ENCODE assay signal across 8 mouse cellular contexts in the genomic region with DNA sequence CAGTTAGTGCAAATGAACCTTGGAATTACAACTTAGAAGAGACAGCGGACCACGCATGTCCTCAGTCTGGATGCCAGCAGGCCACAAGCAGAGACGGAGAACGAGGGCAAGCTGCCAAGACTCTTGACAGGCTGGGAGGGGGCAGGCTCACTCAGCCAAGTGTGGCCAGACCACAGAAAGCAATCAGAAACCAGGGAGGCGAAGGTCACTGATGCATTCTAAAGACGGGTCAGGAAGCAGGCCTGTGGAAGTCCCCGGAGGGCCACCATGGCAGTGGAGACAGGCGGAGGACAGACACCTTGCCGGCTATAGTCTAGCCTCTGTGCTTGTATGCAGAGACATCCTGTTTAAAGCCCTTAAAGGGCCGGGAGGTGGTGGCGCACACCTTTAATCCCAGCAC.
DNase-seq lines count a peak whose midpoint lies in the region; ATAC-seq lines count a peak whose summit lies in the region.

No protein-coding gene starts in this region.

- ATAC-seq in heart, embryonic 12.5 days (ENCODE audit: insufficient number of reproducible peaks, low FRiP score): peak; percentile 52; the same call in 1 of the 2 replicates
- ATAC-seq in lung, embryonic 15.5 days (ENCODE audit: borderline replicate concordance, extremely low read depth, low FRiP score, low TSS enrichment): peak; percentile 60; the same call in 1 of the 2 replicates

- H3K4me3 ChIP-seq in heart, embryonic 12.5 days: no peak overlapping the region
- H3K4me3 ChIP-seq in lung, embryonic 15.5 days: no peak overlapping the region

- peak overlapping the region; percentile 70 for H3K27ac ChIP-seq in heart, embryonic 12.5 days (ENCODE audit: poor library complexity, severe bottlenecking)
- H3K27ac ChIP-seq in lung, embryonic 15.5 days: no peak overlapping the region

- peak; percentile 16 to 30 for DNase-seq in spleen, adult 18-20 months
- no peak for DNase-seq in spleen, postnatal 4 days (ENCODE audit: low spot score in 2 of 2)
- peak; percentile 92 to 96 for DNase-seq in cerebellum, postnatal 25 days
- peak; percentile 96 to 97 for DNase-seq in kidney, postnatal 36 days
- DNase-seq in splenic B cell, adult 2 months (ENCODE audit: low read depth, low spot score): peak; percentile 44
- DNase-seq in c-Kit-positive CD71-positive TER-119-positive erythroid progenitor cells, embryonic 14.5 days (ENCODE audit: low spot score): no peak

- H3K27me3 ChIP-seq in heart, embryonic 12.5 days (replicated peaks): no peaks in the 10 kb centered on the region
- no peaks in the 10 kb centered on the region for H3K27me3 ChIP-seq in lung, embryonic 15.5 days
- H3K27me3 ChIP-seq in splenic B cell, adult 2 months (ENCODE audit: control insufficient read depth, insufficient read depth, low read length, poor library complexity, severe bottlenecking): no peaks in the 10 kb centered on the region

- peaks cover 38% of the 10 kb centered on the region for H3K4me1 ChIP-seq in heart, embryonic 12.5 days (replicated peaks)
- H3K4me1 ChIP-seq in lung, embryonic 15.5 days: peaks cover 7% of the 10 kb centered on the region; the same call in 1 of the 2 replicates

- no peak overlapping the region for H3K4me2 ChIP-seq in heart, embryonic 12.5 days
- no peak overlapping the region for H3K4me2 ChIP-seq in lung, embryonic 15.5 days

- H3K36me3 ChIP-seq in heart, embryonic 12.5 days: peaks cover 93% of the 10 kb centered on the region
- H3K36me3 ChIP-seq in lung, embryonic 15.5 days: peaks cover 81% of the 10 kb centered on the region
- H3K36me3 ChIP-seq in splenic B cell, adult 2 months (ENCODE audit: control insufficient read depth, insufficient read depth, low read length, poor library complexity, severe bottlenecking): peaks cover 37% of the 10 kb centered on the region

- H3K9me3 ChIP-seq in heart, embryonic 12.5 days (replicated peaks): no peaks in the 10 kb centered on the region
- no peaks in the 10 kb centered on the region for H3K9me3 ChIP-seq in lung, embryonic 15.5 days

- WGBS in heart, embryonic 12.5 days: 35% methylated on average over 11 of the region's 11 CpGs
- WGBS in lung, embryonic 15.5 days: 33% methylated on average over 11 of the region's 11 CpGs

- H3K9ac ChIP-seq in heart, embryonic 12.5 days: no peak overlapping the region
- H3K9ac ChIP-seq in lung, embryonic 15.5 days: no peak overlapping the region

Comparison
In these comparisons a context has a peak if more than half of its experiments do, and no peak if none do; other contexts are left out.
1. DNase-seq: peak in spleen, adult 18-20 months (2 of 2), cerebellum, postnatal 25 days (2 of 2), kidney, postnatal 36 days (2 of 2) and splenic B cell, adult 2 months (single experiment); none in spleen, postnatal 4 days (0 of 2) and c-Kit-positive CD71-positive TER-119-positive erythroid progenitor cells, embryonic 14.5 days (single experiment).